Mouse (Mus musculus) gonadal fat pad, adult 2 months (tissue): ENCODE data around the gene Pls1. TPM values are rescaled to one million over a fixed set of nuclear protein-coding genes. Genes with fewer than 3 reads are reported as not detected.

Source experiments
- DNase-seq: peaks from one replicate; pipeline ENCODE4 v3.0.0-alpha.2; 2012; ENCODE audit warnings: low read depth
- polyA plus RNA-seq: library from polyadenylated mRNA; depleted of rRNA; stranded (reverse); fragments of >200 nt; gene quantifications from 2 replicates; pipeline ENCODE4 v1.2.3, GENCODE M21; 2012; rRNA removed

Pls1 gene
- 0.38 and 0.61 TPM in 2 replicates for polyA plus RNA-seq

DNA sequence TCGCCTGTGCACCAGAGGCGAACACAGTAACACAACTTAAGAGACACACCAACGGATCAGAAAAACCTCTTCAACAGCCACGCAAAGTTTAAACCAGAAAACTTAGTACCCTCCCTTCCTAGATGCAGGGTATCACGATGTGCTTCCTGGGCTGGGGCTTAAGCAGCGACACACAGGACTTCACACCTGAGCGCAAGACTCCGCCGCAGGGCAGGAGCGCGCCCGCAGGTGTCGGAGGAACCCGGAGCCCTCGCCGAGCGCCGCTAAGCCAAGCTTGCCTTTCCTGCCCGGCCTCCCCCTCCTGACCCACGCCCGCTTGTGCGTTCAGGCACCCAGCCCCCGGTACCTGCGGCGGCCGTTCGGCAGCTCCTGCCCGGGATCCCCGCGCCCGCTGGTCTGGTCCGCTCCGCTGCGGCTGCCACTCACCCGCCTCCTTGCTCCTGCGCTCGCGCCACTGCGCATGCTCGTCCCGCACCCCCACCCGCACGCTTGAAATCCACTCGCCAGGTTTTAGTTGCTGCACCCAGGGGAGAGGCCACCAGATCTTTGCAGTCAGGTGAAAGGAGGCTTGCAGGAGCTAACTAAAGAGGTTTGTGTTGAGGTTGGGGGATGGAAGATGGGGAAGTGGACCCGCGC, at the start of gene Pls1:
Gene Pls1, minus strand, starts transcription at position 487 of the 636 bp plus-strand sequence.
- no peak for DNase-seq

DNA sequence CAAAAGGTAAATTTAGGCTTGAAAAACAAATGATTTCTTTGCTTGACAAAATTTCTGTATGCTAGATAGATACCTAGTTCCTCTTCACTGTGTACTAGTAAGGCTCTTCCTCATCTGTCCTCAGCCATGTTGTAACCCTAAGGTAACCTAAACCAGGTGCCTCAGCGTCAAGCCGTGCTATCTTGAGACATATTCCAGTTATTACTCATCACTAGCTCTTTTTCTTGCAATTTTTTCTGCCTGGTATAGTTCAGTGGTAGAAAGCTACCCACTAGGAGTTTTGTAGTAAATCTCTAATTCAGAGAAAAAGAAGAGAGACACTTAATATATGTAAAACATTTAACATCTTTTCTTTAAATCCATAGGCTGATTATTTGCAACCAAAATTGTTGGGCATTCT, 37.6 kb upstream of the Pls1 start:
- no peak for DNase-seq

DNA sequence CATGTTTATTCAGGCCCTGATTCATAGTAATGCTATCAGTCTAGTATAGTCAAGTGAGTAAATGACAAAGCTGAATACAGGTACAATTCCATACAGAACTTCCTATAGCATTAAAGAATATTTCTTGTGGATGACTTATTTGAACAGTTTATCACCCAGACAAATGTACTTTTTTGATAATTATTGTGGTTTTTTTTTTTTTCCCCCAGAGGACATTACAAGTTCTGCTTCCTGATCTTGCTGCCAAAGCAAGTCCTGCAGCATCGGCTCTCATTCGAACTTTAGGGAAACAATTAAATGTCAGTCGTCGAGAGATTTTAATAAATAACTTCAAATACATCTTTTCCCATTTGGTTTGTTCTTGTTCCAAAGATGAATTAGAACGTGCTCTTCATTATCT, 33.1 kb upstream of the Pls1 start:
- no peak for DNase-seq

DNA sequence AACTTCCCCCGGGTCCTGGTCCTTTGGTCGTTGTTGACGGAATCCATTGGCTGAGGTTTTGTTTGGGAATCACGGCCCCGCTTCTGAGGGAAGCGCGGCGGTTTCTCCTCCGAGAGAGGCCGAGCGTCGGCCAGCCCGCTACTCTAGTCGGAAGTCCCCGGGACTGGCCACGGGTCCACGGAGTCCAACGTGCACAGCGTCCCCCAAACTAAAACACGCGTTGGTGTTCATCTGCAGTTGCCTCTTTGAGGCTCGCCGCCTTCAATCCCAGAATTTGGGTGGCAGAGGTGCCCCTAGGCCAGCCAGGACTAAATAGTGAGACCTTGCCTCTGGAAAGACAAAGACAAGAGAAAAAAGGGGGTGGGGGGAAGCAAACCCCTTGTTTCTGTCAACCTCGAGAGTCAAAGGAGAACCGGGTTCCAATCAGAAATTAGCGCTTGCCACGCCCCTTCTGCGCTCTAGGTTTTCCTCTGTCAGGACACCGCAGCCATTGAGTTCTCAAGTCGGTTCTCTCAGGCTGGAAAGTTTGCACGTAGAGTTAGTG, 13.0 kb upstream of the Pls1 start:
- no peak for DNase-seq

DNA sequence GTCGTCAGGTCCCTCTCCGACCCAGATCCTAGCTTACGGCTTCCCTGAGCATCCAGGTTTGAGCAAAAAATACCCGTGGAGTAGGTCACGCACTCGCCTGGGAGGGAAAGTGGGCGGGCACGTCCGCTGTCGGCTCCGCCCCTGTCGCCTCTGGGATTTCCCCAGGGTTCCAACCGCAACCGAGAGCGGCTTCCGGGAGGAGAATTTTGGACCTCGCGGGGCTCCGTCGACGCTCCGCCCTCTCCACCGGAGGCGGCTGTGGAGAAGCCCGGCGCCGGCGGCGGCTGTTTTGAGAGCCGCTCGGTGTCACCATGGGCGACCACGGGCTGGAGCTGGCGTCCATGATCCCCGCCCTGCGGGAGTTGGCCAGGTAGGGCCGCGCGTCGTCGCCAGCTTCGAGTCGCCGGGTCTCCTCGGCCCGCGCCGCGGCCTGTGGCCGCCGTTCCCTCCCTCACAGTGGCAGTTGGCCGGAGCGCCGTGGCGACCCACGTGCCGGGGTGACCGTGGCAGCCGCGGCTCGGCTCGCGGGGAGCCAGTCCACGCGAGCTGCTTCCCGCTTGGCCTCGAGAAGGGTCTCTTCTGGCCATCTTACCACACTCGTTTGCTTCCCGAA, 12.4 kb upstream of the Pls1 start, which contains the start of gene Atr:
Gene Atr, plus strand, starts transcription at position 184 of the 613 bp plus-strand sequence.
- peak; percentile 23 for DNase-seq

GRCm38 (mm10) chr9:95856004-95856403, 10.9 kb upstream of the Pls1 start:
- DNase-seq: no peak

- no peak for DNase-seq
These were observed 9.8 kb upstream of the Pls1 start for GRCm38 (mm10) chr9:95854891-95855290.

- no peak for DNase-seq
These were observed 7.8 kb upstream of the Pls1 start for GRCm38 (mm10) chr9:95852896-95853295.

GRCm38 (mm10) chr9:95851671-95852070, 6.6 kb upstream of the Pls1 start:
- DNase-seq: no peak

GRCm38 (mm10) chr9:95845711-95846110, 600 bp upstream of the Pls1 start:
- DNase-seq: no peak

DNA sequence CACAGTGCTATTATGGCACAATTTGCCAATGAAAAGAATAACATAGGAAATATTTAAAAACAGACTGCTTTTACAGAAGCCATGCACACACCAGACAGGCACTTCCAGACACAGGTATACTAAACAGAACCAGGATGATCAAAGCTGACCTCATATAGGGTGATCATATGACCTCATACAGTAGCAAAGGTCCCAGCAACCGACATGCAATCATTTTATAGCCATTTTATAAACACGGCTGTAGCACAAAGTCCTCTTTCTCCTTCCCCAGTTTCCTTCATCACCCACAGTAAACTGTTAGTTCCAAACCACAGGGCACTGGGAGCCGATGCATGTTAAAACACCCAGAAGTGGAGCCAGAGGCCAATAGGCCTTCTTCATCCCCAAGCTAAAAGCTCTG, 5.7 kb downstream of the Pls1 start:
- no peak for DNase-seq

GRCm38 (mm10) chr9:95835741-95836140, 9.4 kb downstream of the Pls1 start:
- DNase-seq: no peak

DNA sequence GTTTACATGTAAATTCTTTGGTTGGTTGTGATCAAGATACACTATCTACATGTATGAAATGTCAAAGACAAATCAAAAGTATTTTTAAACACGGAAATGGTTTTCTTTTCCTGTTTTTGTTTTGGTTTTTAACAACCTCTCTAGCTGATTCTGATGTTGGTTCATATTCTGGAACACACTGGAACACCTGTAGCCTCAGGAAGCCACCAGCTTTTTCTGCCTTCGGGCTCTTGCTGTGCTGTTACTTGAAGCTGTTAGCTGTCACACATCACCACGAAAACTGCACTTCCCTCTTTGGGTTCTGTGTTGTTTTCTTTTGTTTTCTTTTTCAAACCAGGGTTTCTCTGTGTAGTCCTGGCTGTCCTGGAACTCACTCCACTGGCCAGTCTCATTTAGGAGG, 10.3 kb downstream of the Pls1 start:
- no peak for DNase-seq

DNA sequence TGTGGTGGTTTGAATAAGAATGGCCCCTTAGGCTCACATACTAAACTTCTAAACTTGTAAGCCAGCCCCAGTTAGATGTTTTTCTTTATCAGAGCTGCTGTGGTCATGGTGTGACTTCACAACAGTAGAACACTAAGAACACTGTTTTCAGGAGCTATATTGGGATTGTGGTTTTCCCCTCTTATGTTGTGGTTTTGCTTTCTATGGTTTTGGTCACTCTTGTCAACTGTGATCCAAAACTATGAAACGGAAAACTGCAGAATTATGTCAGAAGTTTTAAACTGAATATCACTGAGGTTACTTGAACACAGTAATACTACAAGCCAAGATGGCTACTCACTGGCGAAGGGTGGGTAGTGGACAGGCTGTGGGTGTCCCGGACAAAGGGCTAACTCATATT, 12.4 kb downstream of the Pls1 start:
- DNase-seq: no peak

DNA sequence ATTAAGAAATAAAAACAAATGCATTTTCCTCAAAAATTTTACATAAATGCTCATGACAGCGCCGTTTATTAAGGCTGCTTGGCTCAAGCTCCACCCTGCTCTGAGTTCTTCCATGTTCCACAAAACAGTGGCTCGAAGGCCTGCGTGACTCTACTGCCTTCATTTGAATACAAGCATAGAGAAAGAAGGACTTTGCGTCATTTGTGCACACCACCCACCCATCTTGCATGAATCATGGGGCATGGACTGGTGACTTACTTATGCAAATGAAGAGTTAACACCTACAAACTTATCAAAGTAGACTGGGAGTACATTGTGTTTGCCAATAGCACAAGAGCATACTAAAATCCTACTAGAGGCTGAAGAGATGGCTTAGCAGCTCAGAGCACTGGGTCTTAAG, 17.5 kb downstream of the Pls1 start:
- no peak for DNase-seq

GRCm38 (mm10) chr9:95822531-95822930, 22.6 kb downstream of the Pls1 start:
- no peak for DNase-seq

DNA sequence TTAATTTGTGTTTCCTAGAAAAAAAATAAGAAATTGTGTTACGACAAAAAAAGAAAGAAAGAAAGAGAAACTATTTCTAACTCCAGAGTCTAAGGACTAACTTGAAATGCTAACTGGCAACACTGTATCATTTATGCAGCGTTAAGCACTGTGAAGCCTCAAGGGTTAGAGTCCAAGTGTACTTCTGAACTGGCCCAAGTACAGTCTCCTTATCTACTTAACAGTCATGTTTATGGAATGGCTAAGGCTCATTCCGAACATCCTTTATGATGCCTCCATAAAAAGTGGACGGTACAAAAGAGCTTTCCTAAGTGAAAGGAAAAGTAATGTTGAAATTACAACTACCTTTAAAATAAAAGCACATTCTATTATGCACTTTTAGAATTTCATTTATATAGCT, 29.4 kb downstream of the Pls1 start:
- no peak for DNase-seq

GRCm38 (mm10) chr9:95815015-95815673, 30.0 kb downstream of the Pls1 start:
- no peak for DNase-seq

DNA sequence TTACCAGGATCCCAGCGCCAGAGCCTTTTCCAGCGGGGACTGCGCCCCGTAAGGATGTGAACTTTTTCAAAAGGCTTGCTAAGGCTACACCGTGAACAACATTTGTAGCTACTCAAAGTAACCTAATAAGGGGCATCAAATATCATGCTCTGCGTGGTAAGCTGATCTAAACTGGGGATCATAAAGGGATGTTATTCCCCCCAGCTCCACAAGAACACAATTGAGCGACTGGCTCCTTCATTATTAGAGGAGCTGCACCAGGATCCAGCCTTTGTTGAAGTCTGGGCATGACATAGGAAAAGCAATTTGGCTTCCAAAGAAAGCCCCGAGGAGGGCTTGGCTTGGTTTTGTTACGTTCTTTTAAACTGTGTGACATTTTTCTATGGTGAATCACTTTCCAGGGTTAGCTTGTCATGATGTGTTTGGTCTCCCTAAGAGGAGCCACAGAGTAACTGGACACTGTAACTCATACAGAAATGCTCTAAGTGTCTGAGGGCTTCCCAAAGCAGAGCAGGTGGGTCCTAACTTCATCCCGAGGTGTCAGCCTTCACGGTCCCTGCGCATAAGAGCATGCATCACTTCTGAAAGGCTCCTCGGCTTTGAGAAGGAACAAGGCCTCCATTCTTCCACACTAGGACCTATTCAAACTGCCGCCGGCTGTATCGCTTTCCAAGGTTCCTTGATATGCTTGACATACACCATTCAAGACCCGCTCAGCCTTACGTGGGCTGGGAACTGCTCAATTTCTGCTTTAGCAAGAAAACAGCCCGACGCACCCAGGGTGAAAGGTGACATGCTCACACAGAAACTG, 31.2 kb downstream of the Pls1 start:
- no peak for DNase-seq

GRCm38 (mm10) chr9:95811817-95812216, 33.3 kb downstream of the Pls1 start:
- no peak for DNase-seq

- no peak for DNase-seq
These were observed 35.5 kb downstream of the Pls1 start for GRCm38 (mm10) chr9:95809596-95809995.

DNA sequence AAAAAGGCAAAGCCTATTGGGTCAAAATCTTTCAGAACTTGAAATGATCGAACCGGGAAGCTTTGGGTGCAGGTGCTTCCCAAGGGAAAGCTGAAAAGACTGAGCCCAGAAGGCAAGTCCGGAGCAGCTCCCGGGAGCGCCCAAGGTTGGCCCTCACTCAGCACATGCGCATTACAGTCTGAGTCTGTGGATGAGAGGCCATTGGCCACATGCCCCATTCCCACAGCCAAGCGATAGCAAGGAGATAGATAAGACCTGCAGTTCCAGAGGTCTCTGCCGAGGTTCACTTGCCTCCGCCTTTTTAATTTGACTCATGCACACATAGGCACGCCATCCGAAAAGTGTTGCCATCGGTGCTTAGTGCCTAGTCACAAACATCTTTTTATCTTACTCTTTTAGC, 39.7 kb downstream of the Pls1 start:
- no peak for DNase-seq
